Mouse (Mus musculus) bone marrow, adult 2 months (tissue): ENCODE data around the gene Chadl. TPM values are rescaled to one million over a fixed set of nuclear protein-coding genes. Genes with fewer than 3 reads are reported as not detected.
"Not testable (repeated sequence)": the region's sequence is repeated elsewhere in the genome, so short reads cannot be mapped to it uniquely, and the experiment has no call there.

ENCODE experiments used
- H3K27ac ChIP-seq: fragments of 200-500 bp; 2 replicates; pipeline ENCODE4 v1.5.1; 2012; ENCODE audit warnings: low read depth, mild to moderate bottlenecking, control low read depth, inconsistent platforms, low read length; ENCODE audit not compliant: control insufficient read depth, poor library complexity, insufficient read depth
- H3K4me1 ChIP-seq: fragments of 200-500 bp; 2 replicates; pipeline ENCODE4 v1.6.1; 2011; ENCODE audit warnings: low read length; ENCODE audit not compliant: control insufficient read depth, insufficient read depth
- H3K4me3 ChIP-seq: fragments of 200-500 bp; replicated peaks from 2 replicates; pipeline ENCODE3; 2011; ENCODE audit warnings: mild to moderate bottlenecking, low read depth, low read length, control low read depth; ENCODE audit not compliant: control insufficient read depth
- CTCF ChIP-seq: fragments of 200-500 bp; IDR thresholded peaks from 2 replicates; pipeline ENCODE4 v1.5.1; 2011; ENCODE audit warnings: low read length, control low read depth; ENCODE audit not compliant: control insufficient read depth, insufficient read depth
- POLR2A ChIP-seq: fragments of 200-500 bp; IDR thresholded peaks from 2 replicates; pipeline ENCODE4 v1.6.1; 2011; ENCODE audit warnings: low read depth, mild to moderate bottlenecking, control low read depth, low read length, borderline replicate concordance; ENCODE audit not compliant: control insufficient read depth
- WGBS: fragments of 180-500 bp; shearing (Covaris S2); methylation state at CpG from one replicate; pipeline ENCODE4 v1.1.7; 2018; 5-methylcytosine and 5-hydroxymethylcytosine counted together
- polyA plus RNA-seq: library from polyadenylated mRNA; stranded (reverse); fragments of >200 nt; gene quantifications from 2 replicates; pipeline ENCODE4 v1.2.4, GENCODE M21; 2011; ENCODE audit warnings: low replicate concordance; ENCODE audit not compliant: missing spikeins, insufficient read depth, insufficient read length

Chadl gene
- polyA plus RNA-seq, 1 experiment = not detected

DNA sequence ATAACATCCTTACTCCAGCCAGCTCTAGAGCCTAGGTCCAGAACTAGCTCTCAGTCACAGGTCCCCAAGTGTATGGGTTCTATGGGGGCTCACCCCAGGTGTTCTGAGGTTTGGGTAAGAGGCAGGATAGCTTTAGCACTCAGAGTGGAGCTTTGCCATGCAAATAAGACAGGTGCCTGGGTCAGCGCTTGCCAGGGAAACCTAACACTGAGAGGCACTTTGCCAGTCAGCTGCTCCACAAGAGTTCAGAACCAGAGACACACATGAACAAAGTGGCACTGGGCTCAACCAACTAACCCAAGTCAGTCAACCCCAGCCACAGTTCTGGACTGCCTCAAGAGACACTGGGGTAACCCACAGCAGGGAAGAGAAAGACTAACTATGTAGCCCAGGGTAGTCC, 12.6 kb upstream of the Chadl start:
- TF ChIP-seq POLR2A (no peak), CTCF (no peak)
- Histone ChIP-seq H3K4me1 (no peaks in the 10 kb centered on the region), H3K4me3 (no peak overlapping the region), H3K27ac (no peak overlapping the region)
- 96% methylated on average over 1 of the region's 1 CpGs for WGBS

DNA sequence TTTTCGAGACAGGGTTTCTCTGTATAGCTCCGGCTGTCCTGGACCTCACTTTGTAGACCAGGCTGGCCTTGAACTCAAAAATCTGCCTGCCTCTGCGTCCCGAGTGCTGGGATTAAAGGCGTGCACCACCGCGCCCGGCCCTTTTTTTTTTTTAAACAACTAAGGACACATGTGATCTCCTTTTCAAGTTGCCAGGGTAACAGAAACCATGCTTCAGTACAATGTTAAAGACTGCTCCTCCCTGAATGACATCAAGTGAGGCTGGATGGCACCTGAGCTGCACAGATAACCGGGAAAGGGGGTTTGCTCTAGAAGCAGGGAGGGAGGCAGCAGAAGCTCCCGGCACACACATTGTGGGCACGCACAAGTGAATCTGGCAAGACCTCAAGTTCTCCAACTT, 11.9 kb upstream of the Chadl start:
- Histone ChIP-seq H3K4me3 (no peak overlapping the region), H3K4me1 (no peaks in the 10 kb centered on the region), H3K27ac (no peak overlapping the region)
- TF ChIP-seq CTCF (no peak), POLR2A (no peak)
- WGBS = 88% methylated on average over 11 of the region's 11 CpGs

DNA sequence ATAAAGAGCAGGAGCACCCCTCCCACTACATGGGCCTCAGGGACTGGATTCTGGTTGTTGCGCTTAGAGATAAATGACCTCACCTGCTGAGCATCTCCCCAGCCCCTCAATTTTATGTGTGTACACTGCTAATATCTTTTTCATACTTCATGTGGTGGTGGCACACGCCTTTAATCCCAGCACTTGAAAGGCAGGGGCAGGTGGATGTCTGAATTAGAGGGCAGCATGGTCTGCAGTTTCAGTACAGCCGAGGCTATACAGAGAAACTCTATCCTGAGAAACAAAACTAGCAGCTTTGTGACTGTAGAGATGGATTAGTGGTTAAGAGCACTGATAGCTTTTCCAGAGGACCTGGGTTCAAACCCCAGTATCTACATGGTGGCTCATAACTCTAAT, 6.0 kb upstream of the Chadl start:
- TF ChIP-seq POLR2A = no peak
- no peak for TF ChIP-seq CTCF
- Histone ChIP-seq H3K4me1 (no peaks in the 10 kb centered on the region; the same call in 1 of the 2 replicates), H3K27ac (no peak overlapping the region), H3K4me3 (no peak overlapping the region)
- 91% methylated on average over 3 of the region's 3 CpGs for WGBS

DNA sequence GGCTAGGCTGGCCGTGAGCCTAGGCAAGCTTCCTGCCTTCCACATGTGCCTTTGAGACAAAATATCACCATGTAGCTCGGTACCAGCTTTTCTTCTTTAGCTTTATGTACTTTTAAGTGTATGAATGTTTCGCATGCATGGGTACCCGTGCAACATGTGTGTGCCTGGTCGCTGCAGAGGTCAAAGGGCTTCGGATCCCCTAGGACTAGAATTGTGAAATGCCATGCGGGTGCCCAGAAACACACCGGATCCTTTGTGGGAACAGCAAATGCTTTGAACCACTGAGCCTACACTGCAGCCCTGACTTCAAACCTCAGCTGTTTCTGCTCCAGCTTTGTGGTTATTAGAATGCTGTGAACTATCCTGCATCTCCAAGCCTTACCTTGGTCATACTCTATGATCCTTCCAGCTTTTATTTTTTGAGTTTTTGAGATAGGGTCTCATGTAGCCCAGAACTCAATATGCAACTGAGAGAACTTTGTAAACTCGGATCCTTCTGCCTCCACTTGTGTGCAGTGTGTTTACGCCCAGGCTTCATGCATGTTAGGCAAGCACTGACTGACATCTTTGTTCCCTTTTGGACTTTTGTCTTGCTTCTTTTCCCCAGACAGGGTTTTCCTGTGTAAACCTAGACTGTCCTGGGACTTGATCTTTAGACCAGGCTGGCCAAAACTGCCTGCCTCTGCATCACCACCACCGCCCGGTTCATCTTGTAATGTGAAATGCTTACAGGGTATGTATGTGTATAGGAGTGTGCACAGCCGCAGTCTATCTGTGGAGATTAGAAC, 5.4 kb upstream of the Chadl start:
- 85% methylated on average over 13 of the region's 13 CpGs for WGBS
- Histone ChIP-seq H3K27ac (no peak overlapping the region), H3K4me1 (no peaks in the 10 kb centered on the region; the same call in 1 of the 2 replicates), H3K4me3 (no peak overlapping the region)
- TF ChIP-seq CTCF (no peak), POLR2A (no peak)

DNA sequence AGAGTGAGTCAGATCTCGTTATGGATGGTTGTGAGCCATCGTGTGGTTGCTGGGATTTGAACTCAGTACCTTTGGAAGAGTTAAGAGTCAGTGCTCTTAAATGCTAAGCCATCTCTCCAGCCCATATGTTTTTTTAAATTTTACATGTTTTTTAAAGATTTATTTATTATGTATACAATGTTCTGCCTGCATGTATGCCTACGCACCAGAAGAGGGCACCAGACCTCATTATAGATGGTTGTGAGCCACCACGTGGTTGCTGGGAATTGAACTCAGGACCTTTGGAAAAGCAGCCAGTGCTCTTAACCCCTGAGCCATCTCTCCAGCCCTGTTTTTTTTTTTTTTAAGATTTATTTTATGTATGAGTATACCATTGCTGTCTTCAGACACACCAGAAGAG, 4.3 kb upstream of the Chadl start:
- not testable (repeated sequence) for H3K4me1 ChIP-seq, H3K27ac ChIP-seq, H3K4me3 ChIP-seq
- 79% methylated on average over 4 of the region's 4 CpGs for WGBS

GRCm38 (mm10) chr15:81700601-81701000, 3.5 kb upstream of the Chadl start:
- TF ChIP-seq POLR2A = no peak
- TF ChIP-seq CTCF = no peak
- H3K4me3 ChIP-seq = no peak overlapping the region
- H3K27ac ChIP-seq = no peak overlapping the region
- no peaks in the 10 kb centered on the region; the same call in 1 of the 2 replicates for H3K4me1 ChIP-seq
- 82% methylated on average over 8 of the region's 8 CpGs for WGBS

DNA sequence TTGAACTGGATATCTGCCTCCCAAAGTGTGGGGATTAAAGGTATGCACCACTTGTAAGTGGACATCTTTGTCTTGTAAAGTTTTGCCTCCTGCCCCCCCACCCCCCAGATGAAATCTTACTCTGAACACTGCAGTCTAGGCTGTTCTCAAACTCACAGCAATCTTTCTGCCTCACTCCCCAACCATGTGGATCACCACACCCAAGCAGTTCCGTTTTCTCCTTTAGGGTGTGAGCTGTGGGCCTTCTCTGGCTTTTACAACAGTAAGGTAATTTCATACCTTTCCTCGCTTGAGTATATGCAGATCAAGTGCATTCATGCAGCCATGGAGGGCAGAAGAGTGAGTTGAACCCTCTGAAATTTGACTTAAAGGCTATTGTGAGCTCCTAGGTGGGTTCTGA, 3.1 kb upstream of the Chadl start:
- TF ChIP-seq CTCF (no peak), POLR2A (no peak)
- Histone ChIP-seq H3K27ac (no peak overlapping the region), H3K4me1 (no peaks in the 10 kb centered on the region; the same call in 1 of the 2 replicates), H3K4me3 (no peak overlapping the region)
- WGBS = 74% methylated on average over 2 of the region's 2 CpGs

- no peak overlapping the region for H3K4me3 ChIP-seq
- 36% methylated on average over 2 of the region's 2 CpGs for WGBS
- H3K4me1 ChIP-seq = no peaks in the 10 kb centered on the region; the same call in none of the 2 replicates
- TF ChIP-seq CTCF (no peak), POLR2A (no peak)
- H3K27ac ChIP-seq = no peak overlapping the region
Observed at GRCm38 (mm10) chr15:81698532-81698931, 1.4 kb upstream of the Chadl start.

DNA sequence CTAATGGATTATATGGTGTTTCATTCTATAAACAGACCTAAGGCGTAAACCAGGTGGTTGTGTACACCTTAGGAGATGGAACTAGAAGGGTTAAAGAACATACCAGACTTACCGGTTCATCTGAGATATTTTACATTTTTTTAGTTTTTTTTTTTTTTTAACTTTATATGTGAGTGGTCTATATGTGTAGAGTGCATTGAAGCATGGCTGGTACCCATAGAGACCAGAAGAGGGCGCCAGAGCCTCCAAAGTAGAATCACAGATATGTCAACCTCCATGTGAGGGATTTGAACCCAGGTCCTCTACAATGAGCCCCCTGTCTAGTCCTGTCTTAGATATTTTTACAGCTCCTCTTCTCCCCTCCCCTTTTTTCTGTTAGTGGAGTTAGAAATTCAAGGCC, 760 bp upstream of the Chadl start:
- Histone ChIP-seq H3K4me3 (no peak overlapping the region), H3K27ac (no peak overlapping the region), H3K4me1 (no peaks in the 10 kb centered on the region; the same call in none of the 2 replicates)
- peak; percentile 41; the same call in 1 of the 2 replicates for TF ChIP-seq CTCF
- no peak for TF ChIP-seq POLR2A
- 52% methylated on average over 3 of the region's 3 CpGs for WGBS
